Mouse (Mus musculus) megakaryocyte-erythroid progenitor cell, adult 5-6 weeks (primary cell): ENCODE results near the gene Slc37a1. TPM values are rescaled to one million over a fixed set of nuclear protein-coding genes. Genes with fewer than 3 reads are reported as not detected.
A peak's percentile ranks its signal among the peaks of the same experiment; 100 is the strongest.
"Not testable (repeated sequence)": the region's sequence is repeated elsewhere in the genome, so short reads cannot be mapped to it uniquely, and the experiment has no call there.

ENCODE experiments used
- ATAC-seq: replicated peaks from 2 replicates; pipeline ENCODE4 v1.8.0; 2016; ENCODE audit warnings: mild to moderate bottlenecking, inconsistent platforms; ENCODE audit not compliant: severe bottlenecking, poor library complexity, low FRiP score, low TSS enrichment
- total RNA-seq, 2 experiments: library from RNA; stranded (forward) in 1 of 2; stranded (reverse) in 1 of 2; fragments of 200-1000, 215-1000 nt in 1 of 2; fragments of >200 nt in 1 of 2; fragmentation: Nextera tagmentation in 1 of 2; gene quantifications; 2 replicates each; pipeline ENCODE4 v1.2.3; 2014 to 2017

Slc37a1 gene
- total RNA-seq, 2 experiments from 2014 or later: 3.6 to 7.8 TPM

GRCm38 (mm10) chr17:31267138-31267537 lies 19.5 kb upstream of the Slc37a1 start:
- ATAC-seq: no peak

GRCm38 (mm10) chr17:31267603-31268002 lies 19.0 kb upstream of the Slc37a1 start:
- no peak for ATAC-seq

- ATAC-seq: no peak
Measured at GRCm38 (mm10) chr17:31268016-31268415, 18.6 kb upstream of the Slc37a1 start.

GRCm38 (mm10) chr17:31269761-31270160 lies 16.8 kb upstream of the Slc37a1 start:
- ATAC-seq: no peak

GRCm38 (mm10) chr17:31270246-31270645 lies 16.3 kb upstream of the Slc37a1 start:
- ATAC-seq: no peak

- not testable (repeated sequence) for ATAC-seq
Measured at GRCm38 (mm10) chr17:31270736-31271135, 15.9 kb upstream of the Slc37a1 start.

GRCm38 (mm10) chr17:31271136-31271851 lies 15.3 kb upstream of the Slc37a1 start:
- no peak for ATAC-seq

GRCm38 (mm10) chr17:31272416-31273165 lies 14.0 kb upstream of the Slc37a1 start:
- ATAC-seq: no peak

- no peak for ATAC-seq
Measured at GRCm38 (mm10) chr17:31273631-31274030, 13.0 kb upstream of the Slc37a1 start.

- no peak for ATAC-seq
Measured at GRCm38 (mm10) chr17:31275181-31275580, 11.4 kb upstream of the Slc37a1 start.

GRCm38 (mm10) chr17:31276207-31276921 lies 10.2 kb upstream of the Slc37a1 start:
- no peak for ATAC-seq

GRCm38 (mm10) chr17:31276922-31277918 lies 9.4 kb upstream of the Slc37a1 start, which contains the start of gene Rsph1:
Gene Rsph1, minus strand, starts transcription at chr17:31277383.
- peak; percentile 86 for ATAC-seq

- ATAC-seq: no peak
Measured at GRCm38 (mm10) chr17:31277931-31278330, 8.7 kb upstream of the Slc37a1 start.

- ATAC-seq: no peak
Measured at GRCm38 (mm10) chr17:31279541-31279940, 7.1 kb upstream of the Slc37a1 start.

- ATAC-seq: no peak
Measured at GRCm38 (mm10) chr17:31280269-31280668, 6.3 kb upstream of the Slc37a1 start.

- no peak for ATAC-seq
Measured at GRCm38 (mm10) chr17:31281830-31282686, 4.5 kb upstream of the Slc37a1 start.

- ATAC-seq: no peak
Measured at GRCm38 (mm10) chr17:31282687-31283053, 3.9 kb upstream of the Slc37a1 start.

GRCm38 (mm10) chr17:31285867-31286266 lies 725 bp upstream of the Slc37a1 start:
- no peak for ATAC-seq
